Mouse (Mus musculus) midbrain, embryonic 14.5 days (tissue): ENCODE data around the gene Ube2e1. TPM values are rescaled to one million over a fixed set of nuclear protein-coding genes. Genes with fewer than 3 reads are reported as not detected.
"Not testable (repeated sequence)": the region's sequence is repeated elsewhere in the genome, so short reads cannot be mapped to it uniquely, and the experiment has no call there.

Experiments used
- ATAC-seq: fragments of 200-750 bp; cut with Nextera tagmentation; 2 replicates; pipeline ENCODE4 v1.8.0; 2017; ENCODE audit warnings: moderate number of reproducible peaks, moderate library complexity; ENCODE audit not compliant: low FRiP score, low TSS enrichment
- DNase-seq: peaks from one replicate; pipeline ENCODE4 v3.0.0-alpha.2; 2015
- H3K27ac ChIP-seq: fragments of 300-500 bp; sonication (generic); replicated peaks from 2 replicates; pipeline ENCODE4 v1.5.1; 2014; ENCODE audit warnings: mild to moderate bottlenecking, low read depth, low read length, moderate library complexity
- H3K27me3 ChIP-seq: fragments of 300-500 bp; sonication (generic); 2 replicates; pipeline ENCODE4 v1.6.1; 2014; ENCODE audit warnings: low read length, control low read depth, mixed read lengths; ENCODE audit not compliant: control insufficient read depth, insufficient read depth
- H3K36me3 ChIP-seq: fragments of 300-500 bp; sonication (generic); 2 replicates; pipeline ENCODE4 v1.6.1; 2014; ENCODE audit warnings: low read length, control low read depth; ENCODE audit not compliant: control insufficient read depth, insufficient read depth
- H3K4me1 ChIP-seq: fragments of 300-500 bp; sonication (generic); 2 replicates; pipeline ENCODE4 v1.6.1; 2014; ENCODE audit warnings: mild to moderate bottlenecking, antibody characterized with exemption, low read length, control low read depth; ENCODE audit not compliant: control insufficient read depth, insufficient read depth
- H3K4me2 ChIP-seq: fragments of 300-500 bp; sonication (generic); 2 replicates; pipeline ENCODE4 v1.6.1; 2014; ENCODE audit warnings: mild to moderate bottlenecking, low read length, moderate library complexity
- H3K4me3 ChIP-seq: fragments of 300-500 bp; sonication (generic); replicated peaks from 2 replicates; pipeline ENCODE4 v1.5.1; 2014; ENCODE audit warnings: low read depth, low read length
- H3K9ac ChIP-seq: fragments of 300-500 bp; sonication (generic); replicated peaks from 2 replicates; pipeline ENCODE4 v1.6.1; 2014; ENCODE audit warnings: mild to moderate bottlenecking, low read length, moderate library complexity
- H3K9me3 ChIP-seq: fragments of 300-500 bp; sonication (generic); 2 replicates; pipeline ENCODE4 v1.6.1; 2016; ENCODE audit warnings: low read length, control low read depth, mixed read lengths; ENCODE audit not compliant: control insufficient read depth
- WGBS: fragments of 180-500 bp; shearing (Covaris S2); extraction: QIAGEN DNeasy Blood & Tissue Kit; methylation state at CpG from one replicate; pipeline ENCODE4 v1.1.7; 2014; 5-methylcytosine and 5-hydroxymethylcytosine counted together
- polyA plus RNA-seq: library from polyadenylated mRNA; unstranded; fragments of >200 nt; fragmentation: Nextera tagmentation; extraction: Ambion mirVana; gene quantifications from 2 replicates; pipeline ENCODE4 v1.2.1, GENCODE M21; 2014

Ube2e1 gene
- polyA plus RNA-seq, 1 experiment from 2014 or later, result 83.0 TPM

- H3K9me3 ChIP-seq, result no peaks in the 10 kb centered on the region
- no peak overlapping the region for H3K27ac ChIP-seq
- no peak for DNase-seq
- H3K9ac ChIP-seq, result no peak overlapping the region
- no peak overlapping the region for H3K4me3 ChIP-seq
- H3K4me1 ChIP-seq, result no peaks in the 10 kb centered on the region
- H3K36me3 ChIP-seq, result no peaks in the 10 kb centered on the region
- 84% methylated on average over 21 of the region's 21 CpGs for WGBS
- no peaks in the 10 kb centered on the region for H3K27me3 ChIP-seq
- no peak for ATAC-seq
- no peak overlapping the region for H3K4me2 ChIP-seq
Observed at GRCm38 (mm10) chr14:18242638-18243130, 89.0 kb downstream of the Ube2e1 start.

DNA sequence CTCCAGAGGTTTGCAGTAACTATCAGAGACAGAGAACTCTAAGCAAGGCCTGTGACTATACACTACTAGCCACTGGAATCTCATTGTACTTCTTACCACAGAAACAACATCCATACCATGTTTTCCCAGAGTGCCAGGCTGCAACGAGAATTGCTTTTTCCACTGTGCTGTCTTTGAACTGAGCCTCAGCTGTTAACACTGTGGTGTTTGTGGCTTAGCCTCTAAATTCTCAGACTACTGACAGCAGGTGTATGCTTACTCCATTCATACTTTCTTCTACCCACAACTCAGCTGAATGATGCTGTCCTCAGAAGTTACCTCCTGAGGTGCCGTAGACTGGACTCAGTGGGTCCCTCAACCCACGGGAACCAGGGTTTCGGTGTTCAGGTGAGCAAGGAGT, 89.9 kb downstream of the Ube2e1 start:
- no peak overlapping the region for H3K4me2 ChIP-seq
- H3K27ac ChIP-seq, result no peak overlapping the region
- H3K4me3 ChIP-seq, result no peak overlapping the region
- ATAC-seq (no peak), DNase-seq (no peak)
- no peak overlapping the region for H3K9ac ChIP-seq
- WGBS, result 87% methylated on average over 4 of the region's 4 CpGs
- no peaks in the 10 kb centered on the region for H3K36me3 ChIP-seq
- H3K27me3 ChIP-seq, result no peaks in the 10 kb centered on the region
- H3K9me3 ChIP-seq, result no peaks in the 10 kb centered on the region
- no peaks in the 10 kb centered on the region for H3K4me1 ChIP-seq

DNA sequence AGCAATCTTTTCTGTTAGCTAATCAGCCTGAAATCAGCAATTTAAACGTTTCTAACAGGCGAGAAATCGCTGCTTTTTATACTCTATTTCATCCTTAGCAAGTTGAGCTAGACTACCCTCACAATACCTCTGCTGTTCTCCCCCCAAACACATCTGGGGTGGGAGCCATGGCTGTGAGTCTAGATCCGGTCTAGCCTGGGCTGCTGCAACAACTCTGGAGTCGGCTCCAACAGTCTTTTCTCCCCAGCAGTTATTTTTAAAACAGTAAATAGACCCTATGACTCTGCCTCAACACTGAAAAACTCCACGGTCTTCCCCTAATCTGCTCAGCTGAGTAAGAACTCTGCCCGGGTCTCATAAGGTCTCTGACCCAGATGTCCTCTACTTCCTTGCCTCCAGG, 91.5 kb downstream of the Ube2e1 start:
- Histone ChIP-seq H3K9me3 (no peaks in the 10 kb centered on the region), H3K9ac (no peak overlapping the region), H3K27me3 (no peaks in the 10 kb centered on the region), H3K27ac (no peak overlapping the region), H3K4me3 (no peak overlapping the region), H3K4me1 (no peaks in the 10 kb centered on the region), H3K36me3 (no peaks in the 10 kb centered on the region), H3K4me2 (no peak overlapping the region)
- 75% methylated on average over 7 of the region's 7 CpGs for WGBS
- DNase-seq (no peak), ATAC-seq (no peak)

GRCm38 (mm10) chr14:18238750-18239731, 92.6 kb downstream of the Ube2e1 start, which contains the start of gene Nr1d2:
Gene Nr1d2, minus strand, starts transcription at chr14:18239127.
- Histone ChIP-seq H3K36me3 (no peaks in the 10 kb centered on the region), H3K4me2 (peak within 1 kb of the TSS; percentile 79), H3K4me1 (no peaks in the 10 kb centered on the region), H3K9ac (peak within 1 kb of the TSS; percentile 54), H3K9me3 (no peaks in the 10 kb centered on the region), H3K27ac (peak within 1 kb of the TSS; percentile 82), H3K27me3 (no peaks in the 10 kb centered on the region), H3K4me3 (peak within 1 kb of the TSS; percentile 83)
- ATAC-seq (peak; percentile 91), DNase-seq (peak; percentile 96)
- WGBS, result under 1% methylated on average over 55 of the region's 66 CpGs

DNA sequence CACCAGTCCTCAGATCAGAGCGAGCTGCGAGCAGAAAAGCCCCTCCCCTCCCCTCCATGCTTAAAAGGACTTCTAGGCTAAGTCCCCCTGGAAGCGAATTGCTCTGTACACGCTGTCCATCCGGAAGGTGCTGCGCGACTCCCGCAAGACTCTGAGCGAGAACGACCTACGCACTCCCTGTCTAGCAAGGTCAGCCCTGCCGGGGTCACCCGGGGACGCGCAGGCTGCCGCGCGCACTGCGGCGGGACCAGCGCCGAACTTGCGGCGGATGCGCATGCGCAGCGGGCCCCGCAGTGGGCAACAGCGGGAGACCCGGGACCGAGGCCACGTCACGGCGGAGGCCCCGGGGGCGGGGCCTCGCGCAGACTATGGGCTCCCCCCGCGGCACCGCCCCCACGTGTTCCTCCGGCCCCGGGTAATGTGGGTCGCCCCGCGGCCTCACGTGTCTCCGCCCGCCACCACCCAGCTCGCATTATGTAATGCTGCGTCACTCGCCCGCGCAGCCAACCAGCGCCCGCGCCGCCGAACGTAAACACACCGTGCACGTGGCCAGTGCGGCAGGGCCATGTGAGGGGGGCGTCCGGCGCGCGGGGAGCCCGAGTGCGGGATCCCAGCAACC, 93.4 kb downstream of the Ube2e1 start:
- Histone ChIP-seq H3K4me1 (no peaks in the 10 kb centered on the region), H3K4me3 (peak overlapping the region; percentile 83), H3K9ac (peak overlapping the region; percentile 54), H3K27me3 (no peaks in the 10 kb centered on the region), H3K9me3 (no peaks in the 10 kb centered on the region), H3K36me3 (no peaks in the 10 kb centered on the region), H3K4me2 (peak overlapping the region; percentile 79), H3K27ac (peak overlapping the region; percentile 82)
- peak; percentile 95 for ATAC-seq
- DNase-seq, result peak; percentile 97
- WGBS, result under 1% methylated on average over 69 of the region's 71 CpGs

GRCm38 (mm10) chr14:18237381-18237780, 94.3 kb downstream of the Ube2e1 start:
- peak overlapping the region; percentile 83 for H3K4me3 ChIP-seq

GRCm38 (mm10) chr14:18236496-18237235, 95.0 kb downstream of the Ube2e1 start:
- H3K4me1 ChIP-seq, H3K9me3 ChIP-seq, H3K36me3 ChIP-seq, H3K9ac ChIP-seq, H3K4me2 ChIP-seq, H3K4me3 ChIP-seq, H3K27me3 ChIP-seq, DNase-seq, ATAC-seq, H3K27ac ChIP-seq: not testable (repeated sequence)
- 90% methylated on average over 2 of the region's 2 CpGs for WGBS

More at GRCm38 (mm10) chr14:18237381-18237780, 94.3 kb downstream of the Ube2e1 start:
- DNase-seq (no peak), ATAC-seq (no peak)
- no peaks in the 10 kb centered on the region for H3K4me1 ChIP-seq
- no peaks in the 10 kb centered on the region for H3K27me3 ChIP-seq
- no peaks in the 10 kb centered on the region for H3K36me3 ChIP-seq
- H3K27ac ChIP-seq, result no peak overlapping the region
- 42% methylated on average over 4 of the region's 4 CpGs for WGBS
- H3K9me3 ChIP-seq, result no peaks in the 10 kb centered on the region
- no peak overlapping the region for H3K9ac ChIP-seq
- peak overlapping the region; percentile 79 for H3K4me2 ChIP-seq
